Mouse (Mus musculus) R1 (cell line): ENCODE data around the gene Ascc1.

Experiments used
- DNase-seq: peaks from one replicate; pipeline ENCODE4 v3.0.0-alpha.2; 2018; ENCODE audit warnings: low read depth, low spot score

Gene Ascc1

DNA sequence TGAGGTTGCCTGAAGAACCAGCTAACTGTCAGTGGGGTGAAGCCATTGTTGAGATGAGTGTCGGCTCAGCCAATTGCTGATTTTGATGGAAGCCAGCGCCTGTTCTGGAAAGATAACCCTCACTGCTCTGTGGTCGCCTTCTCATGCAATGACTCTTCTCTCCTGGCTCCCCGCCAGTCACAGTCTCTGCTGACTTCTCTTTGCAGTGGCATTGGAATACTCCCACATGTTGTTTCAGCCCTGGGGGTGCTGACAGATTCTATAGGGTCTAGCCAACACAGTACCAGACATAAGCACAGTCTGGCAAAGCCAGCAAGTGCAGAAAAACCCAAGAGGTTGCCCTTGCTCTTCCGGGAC, 75.9 kb downstream of the Ascc1 start:
- no peak for DNase-seq

DNA sequence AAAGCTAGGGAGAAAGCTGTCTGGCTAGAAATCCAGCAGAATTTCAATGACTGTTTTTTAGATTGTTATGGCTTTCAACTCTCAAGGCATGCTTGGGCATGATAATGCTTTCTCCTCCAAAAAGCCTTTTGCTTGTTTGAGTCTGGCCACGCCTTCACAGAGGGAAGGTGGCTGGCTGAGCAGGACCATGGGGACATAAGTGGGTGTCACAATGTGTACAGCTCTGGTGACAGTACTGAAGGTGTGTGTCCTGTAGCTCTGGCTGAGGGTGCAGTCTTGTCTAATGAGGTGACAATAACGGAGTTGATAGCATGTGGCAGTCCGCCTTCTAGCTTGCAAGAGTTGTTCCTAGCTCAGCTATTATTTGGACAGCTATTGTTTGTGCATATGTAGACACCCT, 77.6 kb downstream of the Ascc1 start:
- peak; percentile 16 for DNase-seq

GRCm38 (mm10) chr10:60080601-60080981, 78.0 kb downstream of the Ascc1 start:
- no peak for DNase-seq

GRCm38 (mm10) chr10:60080982-60081825, 78.6 kb downstream of the Ascc1 start:
- peak; percentile 37 for DNase-seq

GRCm38 (mm10) chr10:60081905-60082304, 79.3 kb downstream of the Ascc1 start:
- DNase-seq = peak; percentile 80

GRCm38 (mm10) chr10:60084065-60084464, 81.5 kb downstream of the Ascc1 start:
- no peak for DNase-seq

GRCm38 (mm10) chr10:60092311-60092710, 89.7 kb downstream of the Ascc1 start:
- DNase-seq = no peak

- no peak for DNase-seq
These were observed 91.1 kb downstream of the Ascc1 start for GRCm38 (mm10) chr10:60093751-60094150.

DNA sequence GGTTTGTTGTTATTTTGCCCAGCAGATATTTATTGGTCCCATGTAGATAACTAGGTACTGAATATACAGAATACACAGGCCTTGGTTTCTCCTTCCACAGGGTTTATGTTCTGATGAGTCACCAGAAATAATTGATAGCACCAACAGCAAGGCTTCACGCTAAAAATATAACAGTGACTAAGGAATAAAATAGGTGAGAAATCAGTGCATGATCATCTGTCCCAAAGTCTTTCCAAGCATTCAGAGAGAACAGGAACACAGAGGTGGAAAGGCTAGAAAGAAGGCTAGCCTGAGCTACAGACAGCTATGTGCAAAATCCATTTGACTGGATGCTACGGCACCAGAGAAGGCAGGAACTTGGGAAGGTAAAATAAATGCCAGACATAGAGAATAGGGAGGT, 93.0 kb downstream of the Ascc1 start:
- DNase-seq = no peak

- no peak for DNase-seq
These were observed 93.7 kb downstream of the Ascc1 start for GRCm38 (mm10) chr10:60096302-60096701.

- DNase-seq = no peak
These were observed 94.5 kb downstream of the Ascc1 start for GRCm38 (mm10) chr10:60097146-60097545.

- DNase-seq = no peak
These were observed 95.2 kb downstream of the Ascc1 start for GRCm38 (mm10) chr10:60097774-60098173.

DNA sequence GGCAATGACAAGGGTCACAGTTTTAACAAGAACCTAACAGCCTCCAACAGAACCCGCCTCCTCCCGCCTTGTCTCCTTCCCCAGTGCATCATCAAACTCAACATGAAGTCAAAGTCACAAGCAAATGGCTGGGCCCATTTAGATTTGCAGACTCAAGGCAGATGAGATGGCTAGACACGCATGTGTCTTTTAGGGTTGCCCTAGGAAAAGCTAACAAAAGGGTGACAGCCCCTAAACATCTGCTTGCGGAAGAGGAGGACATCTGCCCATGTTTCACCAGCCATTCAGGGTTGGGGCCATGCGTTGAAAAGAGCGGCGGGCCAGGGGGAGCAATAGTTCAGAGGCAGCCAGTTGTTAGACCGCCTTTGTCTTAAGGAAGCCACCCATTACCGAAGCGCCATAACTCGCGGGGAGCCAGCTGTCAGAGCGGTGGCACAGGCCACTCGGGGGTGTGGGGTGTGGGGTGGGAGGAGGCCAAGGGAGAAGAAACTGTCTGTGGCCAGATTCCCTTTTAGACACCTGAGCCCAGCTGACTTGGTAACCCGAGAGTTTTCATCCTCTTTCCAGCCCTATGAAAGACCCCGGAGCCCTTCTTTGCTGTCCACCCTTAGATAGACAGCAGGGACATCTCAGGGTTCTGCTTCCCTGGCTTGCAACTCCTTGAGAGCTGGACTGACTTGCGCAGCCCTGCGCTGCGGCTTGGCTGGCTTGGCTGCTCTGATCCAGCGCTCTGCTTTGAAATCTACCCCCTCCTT, 103.0 kb downstream of the Ascc1 start:
- no peak for DNase-seq

GRCm38 (mm10) chr10:60106146-60106530, 103.5 kb downstream of the Ascc1 start, which contains the start of gene Spock2:
Spock2 (plus strand) TSS chr10:60106219.
- no peak for DNase-seq

DNA sequence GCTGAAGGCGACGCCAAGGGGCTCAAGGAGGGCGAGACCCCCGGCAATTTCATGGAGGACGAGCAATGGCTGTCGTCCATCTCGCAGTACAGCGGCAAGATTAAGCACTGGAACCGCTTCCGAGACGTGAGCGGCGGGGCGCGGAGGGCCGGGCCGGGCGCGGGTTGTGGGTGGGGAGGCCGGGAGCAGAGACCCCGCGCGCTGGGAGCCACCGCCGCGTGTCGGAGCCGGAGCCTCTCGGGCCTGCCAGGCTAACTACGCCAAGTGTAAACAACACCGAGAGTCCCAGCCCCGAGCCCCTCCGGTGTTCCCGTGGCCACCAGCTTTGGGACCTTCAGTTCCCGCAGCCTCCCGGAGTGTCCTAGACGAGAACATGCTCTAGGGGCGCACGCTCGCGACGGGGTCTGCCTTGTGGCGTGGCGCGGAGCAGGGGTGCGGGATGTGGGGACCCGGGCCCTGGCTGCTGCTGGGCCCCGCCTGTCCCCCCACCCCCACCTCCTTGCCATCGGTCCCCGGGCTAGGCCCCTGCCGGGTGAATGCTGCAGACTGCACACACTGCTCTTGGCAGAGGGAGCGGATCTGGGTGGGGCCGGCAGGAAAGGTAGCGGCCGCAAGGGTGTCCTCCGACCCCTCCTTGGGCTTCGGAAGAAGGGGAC, 104.1 kb downstream of the Ascc1 start:
- peak; percentile 65 for DNase-seq

- peak; percentile 21 for DNase-seq
These were observed 104.8 kb downstream of the Ascc1 start for GRCm38 (mm10) chr10:60107448-60107847.

GRCm38 (mm10) chr10:60108321-60109111, 105.9 kb downstream of the Ascc1 start:
- DNase-seq = no peak

DNA sequence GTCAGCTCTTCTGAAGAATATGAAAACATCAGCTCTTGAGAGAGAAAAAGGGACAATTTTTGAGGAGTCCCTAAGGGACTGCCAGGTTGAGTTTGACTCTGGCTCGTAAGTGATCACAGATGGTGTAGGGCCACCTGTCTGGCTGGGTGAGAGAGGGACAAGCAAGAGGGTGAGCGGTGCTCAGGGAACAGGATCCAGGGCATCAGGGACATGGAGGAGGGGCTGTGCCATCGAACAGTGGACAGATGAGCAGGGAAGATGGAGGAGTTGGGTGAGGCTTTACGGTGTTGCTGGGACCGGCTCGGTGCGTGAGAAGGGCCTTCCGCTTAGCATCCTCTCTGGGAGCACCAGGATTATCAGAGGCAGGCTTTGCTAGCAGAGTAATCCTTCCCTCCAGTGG, 106.7 kb downstream of the Ascc1 start:
- no peak for DNase-seq

GRCm38 (mm10) chr10:60109989-60110388, 107.4 kb downstream of the Ascc1 start:
- no peak for DNase-seq

DNA sequence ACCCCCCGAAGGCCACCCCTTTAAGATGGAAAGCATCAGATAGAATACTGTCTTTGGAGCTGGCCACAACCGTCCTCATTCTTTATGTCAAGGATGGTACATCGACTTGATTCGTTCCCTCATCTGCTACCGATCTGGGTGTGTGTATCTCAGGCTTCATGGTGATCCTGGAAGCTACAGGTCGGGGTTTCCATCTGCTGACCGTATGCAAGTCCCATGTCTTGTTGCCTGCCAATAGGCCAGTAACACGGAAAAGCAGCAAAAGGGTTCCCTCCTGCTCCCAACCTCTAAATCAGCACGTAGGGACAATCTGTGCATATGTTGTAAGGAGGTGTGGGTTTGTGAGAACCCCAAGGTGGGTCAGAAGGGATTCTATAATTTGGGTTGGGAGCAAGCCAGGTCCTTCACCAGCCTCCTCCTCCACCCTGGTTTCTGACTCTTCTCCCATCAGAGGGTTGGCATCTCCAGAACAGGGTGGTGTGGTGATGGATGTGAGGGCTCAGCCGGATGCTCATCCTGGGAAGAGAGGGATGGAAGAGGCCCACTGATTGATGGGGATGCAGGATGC, 108.4 kb downstream of the Ascc1 start:
- DNase-seq = no peak

DNA sequence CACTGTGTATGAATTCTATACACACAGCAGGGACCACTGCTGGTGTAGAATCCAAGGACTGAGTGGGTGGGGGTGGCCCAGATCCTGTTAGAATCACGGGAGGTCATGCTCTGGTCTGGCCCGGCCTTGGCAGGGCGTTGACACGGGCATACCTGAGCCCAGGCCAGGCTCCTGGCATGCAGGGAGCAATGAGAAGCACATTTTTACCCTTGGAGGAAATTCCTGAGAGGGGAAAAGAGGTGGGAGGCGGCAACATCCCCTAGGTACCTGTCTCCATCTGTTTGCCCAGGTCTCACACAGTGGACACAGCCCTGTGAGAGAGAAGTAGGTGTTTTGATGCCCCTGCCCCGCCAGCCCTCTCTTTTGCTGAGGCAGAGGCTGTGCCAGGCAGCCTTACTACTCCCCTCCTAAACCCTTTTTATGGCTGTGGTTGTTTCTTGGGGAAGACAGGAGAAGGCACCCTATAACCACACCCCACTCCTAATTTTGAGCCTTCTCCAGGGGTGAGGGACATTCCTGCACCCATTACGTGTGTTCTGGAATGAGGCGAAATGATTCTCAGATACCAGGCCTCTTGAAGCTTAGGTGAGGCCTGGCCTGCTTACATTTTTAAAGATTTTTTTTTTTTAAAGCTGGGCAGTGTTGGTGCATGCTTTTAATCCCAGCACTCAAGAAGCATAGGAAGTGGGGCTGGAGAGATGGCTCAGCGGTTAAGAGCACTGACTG, 111.5 kb downstream of the Ascc1 start:
- no peak for DNase-seq
